Mouse (Mus musculus): Measurements from ENCODE around the gene Gm6169. TPM values are rescaled to one million over a fixed set of nuclear protein-coding genes. Genes with fewer than 3 reads are reported as not detected.
"Not testable (repeated sequence)": the region's sequence is repeated elsewhere in the genome, so short reads cannot be mapped to it uniquely, and the experiment has no call there.

Gm6169 gene
- polyA plus RNA-seq (2012; rRNA removed) (0.33 and 0.52 TPM in 2 replicates), polyA plus RNA-seq (2014; fragmentation: Nextera tagmentation; extraction: Ambion mirVana) (0.81 and 1.1 TPM in 2 replicates)

GRCm38 (mm10) chr13:97099187-97099852 lies at the start of gene Gm6169:
TSS of gene Gm6169 (minus strand) at chr13:97099237.
- Histone ChIP-seq H3K27ac (no peak within 1 kb of the TSS), H3K4me2 (ENCODE audit: low read depth) (no peak within 1 kb of the TSS), H3K27me3 (ENCODE audit: control insufficient read depth, insufficient read depth, low read length) (no peaks in the 10 kb centered on the region), H3K4me3 (ENCODE audit: insufficient read depth in 1 of 2, low read depth in 2 of 2, low read length in 2 of 2) (no peak within 1 kb of the TSS), H3K9me3 (ENCODE audit: control insufficient read depth, low read length) (no peaks in the 10 kb centered on the region), H3K9ac (replicated peaks) (no peak within 1 kb of the TSS), H3K36me3 (replicated peaks; ENCODE audit: control insufficient read depth, insufficient read depth, low read depth) (no peaks in the 10 kb centered on the region), H3K4me1 (replicated peaks; ENCODE audit: control insufficient read depth in 2 of 2, insufficient read depth in 2 of 2, low read length in 1 of 2) (no peaks in the 10 kb centered on the region)
- ATAC-seq (ENCODE audit: insufficient read depth) (0 out of 2 replicates have a peak, but pooled peaks have one; percentile 28), DNase-seq (ENCODE audit: low read depth in 3 of 3, low spot score in 3 of 3) (peak in 1 of 3 experiments; percentile 29)
- 75% methylated on average over 22 of the region's 22 CpGs for WGBS (ENCODE audit: insufficient replicate concordance)
- TF ChIP-seq CTCF (IDR thresholded peaks at IDR 0.05; ENCODE audit: low read depth) = peak; percentile 83
- TF ChIP-seq EP300 (IDR thresholded peaks at IDR 0.05; ENCODE audit: low read depth) = no peak

GRCm38 (mm10) chr13:97145834-97146233 lies 46.8 kb upstream of the Gm6169 start:
- H3K9ac ChIP-seq (replicated peaks) = no peak overlapping the region
- H3K9me3 ChIP-seq (ENCODE audit: control insufficient read depth, low read length) = no peaks in the 10 kb centered on the region
- TF ChIP-seq EP300 (IDR thresholded peaks at IDR 0.05; ENCODE audit: low read depth) = no peak
- peak; percentile 76 for TF ChIP-seq CTCF (IDR thresholded peaks at IDR 0.05; ENCODE audit: low read depth)
- H3K36me3 ChIP-seq (replicated peaks; ENCODE audit: control insufficient read depth, insufficient read depth, low read depth) = peaks cover 24% of the 10 kb centered on the region
- DNase-seq (ENCODE audit: low read depth in 3 of 3, low spot score in 3 of 3) (peak; percentile 25 to 48 (median 41)), ATAC-seq (ENCODE audit: insufficient read depth) (no peak)
- H3K4me1 ChIP-seq (replicated peaks; ENCODE audit: control insufficient read depth in 2 of 2, insufficient read depth in 2 of 2, low read length in 1 of 2) = no peaks in the 10 kb centered on the region
- WGBS (ENCODE audit: insufficient replicate concordance) = 54% methylated on average over 4 of the region's 4 CpGs
- H3K27me3 ChIP-seq (ENCODE audit: control insufficient read depth, insufficient read depth, low read length) = no peaks in the 10 kb centered on the region
- no peak overlapping the region for H3K4me3 ChIP-seq (ENCODE audit: insufficient read depth in 1 of 2, low read depth in 2 of 2, low read length in 2 of 2)
- H3K27ac ChIP-seq = no peak overlapping the region
- no peak overlapping the region for H3K4me2 ChIP-seq (ENCODE audit: low read depth)

- peaks cover 5 to 6% of the 10 kb centered on the region in 2 experiments for H3K4me1 ChIP-seq (replicated peaks; ENCODE audit: control insufficient read depth in 2 of 2, insufficient read depth in 2 of 2, low read length in 1 of 2)
- no peak for DNase-seq (ENCODE audit: low read depth in 3 of 3, low spot score in 3 of 3)
- H3K27me3 ChIP-seq (ENCODE audit: control insufficient read depth, insufficient read depth, low read length) = no peaks in the 10 kb centered on the region
- ATAC-seq (ENCODE audit: insufficient read depth) = no peak
- TF ChIP-seq CTCF (IDR thresholded peaks at IDR 0.05; ENCODE audit: low read depth) (no peak), EP300 (IDR thresholded peaks at IDR 0.05; ENCODE audit: low read depth) (no peak)
- no peak overlapping the region for H3K4me2 ChIP-seq (ENCODE audit: low read depth)
- WGBS (ENCODE audit: insufficient replicate concordance) = 76% methylated on average over 7 of the region's 7 CpGs
- peaks cover 15% of the 10 kb centered on the region for H3K36me3 ChIP-seq (replicated peaks; ENCODE audit: control insufficient read depth, insufficient read depth, low read depth)
- H3K9ac ChIP-seq (replicated peaks) = no peak overlapping the region
- H3K4me3 ChIP-seq (ENCODE audit: insufficient read depth in 1 of 2, low read depth in 2 of 2, low read length in 2 of 2) = no peak overlapping the region
- no peaks in the 10 kb centered on the region for H3K9me3 ChIP-seq (ENCODE audit: control insufficient read depth, low read length)
- no peak overlapping the region for H3K27ac ChIP-seq
These were observed 43.3 kb upstream of the Gm6169 start for GRCm38 (mm10) chr13:97142321-97142720.

DNA sequence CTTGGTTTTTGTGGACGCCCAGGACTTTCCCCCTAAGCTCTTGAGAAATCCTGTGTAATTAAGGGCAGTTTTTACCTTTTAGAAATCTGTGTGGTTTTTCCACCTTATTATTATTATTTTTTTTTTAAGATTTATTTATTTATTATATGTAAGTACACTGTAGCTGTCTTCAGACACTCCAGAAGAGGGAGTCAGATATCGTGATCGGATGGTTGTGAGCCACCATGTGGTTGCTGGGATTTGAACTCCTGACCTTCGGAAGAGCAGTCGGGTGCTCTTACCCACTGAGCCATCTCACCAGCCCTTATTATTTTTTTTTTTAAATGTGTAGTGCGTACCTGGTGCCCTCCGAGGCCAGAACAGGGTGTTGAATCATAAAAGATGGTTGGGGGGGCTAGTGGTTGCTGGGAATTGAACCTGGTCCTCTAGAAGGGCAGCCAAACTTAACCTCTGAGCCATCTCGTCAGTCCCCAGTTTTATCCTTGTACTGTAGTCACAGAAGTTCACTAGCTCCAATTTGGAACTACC lies 39.4 kb upstream of the Gm6169 start:
- peak overlapping the region; percentile 87 for H3K9ac ChIP-seq (replicated peaks)
- WGBS (ENCODE audit: insufficient replicate concordance) = 21% methylated on average over 8 of the region's 8 CpGs
- not testable (repeated sequence) for H3K9me3 ChIP-seq (ENCODE audit: control insufficient read depth, low read length); H3K4me1 ChIP-seq (replicated peaks; ENCODE audit: control insufficient read depth in 2 of 2, insufficient read depth in 2 of 2, low read length in 1 of 2); DNase-seq (ENCODE audit: low read depth in 3 of 3, low spot score in 3 of 3); ATAC-seq (ENCODE audit: insufficient read depth); H3K27me3 ChIP-seq (ENCODE audit: control insufficient read depth, insufficient read depth, low read length)
- peak overlapping the region; percentile 28 for H3K27ac ChIP-seq
- H3K36me3 ChIP-seq (replicated peaks; ENCODE audit: control insufficient read depth, insufficient read depth, low read depth) = peaks cover 14% of the 10 kb centered on the region
- peak overlapping the region; percentile 68 for H3K4me2 ChIP-seq (ENCODE audit: low read depth)
- H3K4me3 ChIP-seq (ENCODE audit: insufficient read depth in 1 of 2, low read depth in 2 of 2, low read length in 2 of 2) = peak overlapping the region; percentile 88
